Mouse (Mus musculus): ENCODE measurements around the gene Slc47a1.
"Not testable (repeated sequence)": the region's sequence is repeated elsewhere in the genome, so short reads cannot be mapped to it uniquely, and the experiment has no call there.

The Slc47a1 gene

DNA sequence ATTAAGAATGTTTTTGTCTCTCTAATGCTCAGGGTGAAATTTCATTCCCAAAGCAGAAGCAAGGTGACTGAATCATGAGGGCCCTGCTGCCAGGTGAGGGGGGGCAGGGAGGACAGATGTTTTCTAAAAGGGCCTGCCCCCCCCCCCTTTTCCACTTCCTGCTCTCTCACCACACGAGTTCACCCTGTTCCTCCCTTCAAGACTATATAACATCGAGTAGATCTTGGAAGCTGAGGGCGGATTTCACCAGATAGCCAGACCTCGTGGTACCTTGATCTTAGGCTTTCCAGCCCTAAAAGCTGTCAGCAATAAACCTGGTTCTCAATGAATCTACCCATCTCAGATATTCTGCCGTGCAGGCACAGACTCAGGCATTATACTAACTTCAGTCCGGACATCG lies 67.8 kb downstream of the Slc47a1 start:
- DNase-seq: no peak

DNA sequence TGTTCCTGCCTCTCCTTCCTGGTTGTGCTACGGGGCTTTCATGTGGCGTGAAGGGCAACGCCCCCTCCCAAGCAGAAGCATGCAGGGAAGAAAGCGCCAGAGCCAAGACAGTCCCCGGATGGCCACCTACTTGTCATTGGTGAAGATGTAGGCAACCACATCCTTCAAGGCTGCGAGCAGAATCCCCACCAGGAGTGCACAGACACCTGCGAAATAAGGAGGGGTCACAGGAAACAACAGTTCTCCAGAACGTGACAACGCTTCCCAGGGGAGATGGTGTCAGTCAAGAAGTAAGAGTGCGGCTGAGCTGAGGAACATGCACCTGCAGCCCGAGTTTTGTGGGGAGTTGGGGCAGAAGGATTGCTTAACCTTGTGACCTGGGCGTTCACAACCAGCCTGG lies 68.3 kb downstream of the Slc47a1 start:
- peak in 1 of 2 experiments; percentile 31 for DNase-seq

DNA sequence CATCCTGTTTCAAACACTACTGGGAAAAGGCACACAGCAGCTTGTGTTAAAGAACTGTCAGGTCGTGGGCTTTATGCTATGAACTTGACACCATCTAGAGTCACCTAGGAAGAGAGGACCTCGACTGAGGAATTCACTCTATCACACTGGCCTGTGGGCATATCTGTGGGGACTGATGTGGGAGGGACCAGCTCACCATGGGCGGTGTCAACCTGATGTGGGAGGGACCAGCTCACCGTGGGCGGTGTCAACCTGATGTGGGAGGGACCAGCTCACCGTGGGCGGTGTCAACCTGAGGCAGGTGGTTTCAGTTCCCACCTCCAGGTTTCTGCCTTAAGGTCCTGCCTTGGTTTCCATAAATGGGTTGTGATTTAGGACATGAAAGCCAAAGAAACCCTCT lies 70.3 kb downstream of the Slc47a1 start:
- peak; percentile 32 to 43 for DNase-seq

DNA sequence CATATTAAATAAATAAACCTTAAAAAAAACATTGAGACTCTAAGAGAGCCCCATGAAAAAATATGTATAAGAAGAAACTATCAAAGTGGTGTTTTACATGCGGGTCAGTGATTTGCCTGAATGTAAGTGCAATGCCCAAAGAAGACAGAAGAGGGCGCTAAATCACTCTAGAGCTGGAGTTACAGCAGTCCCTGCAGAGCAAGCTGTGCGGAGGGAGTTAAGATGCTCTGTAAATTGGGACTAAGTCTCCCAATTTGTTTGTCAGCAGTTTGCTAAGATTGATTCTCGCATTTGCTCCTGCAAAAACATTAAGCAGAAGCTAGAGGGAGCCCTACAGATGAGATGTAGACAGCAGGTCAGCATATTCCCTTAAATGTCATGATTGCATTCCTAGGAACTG lies 72.8 kb downstream of the Slc47a1 start:
- peak; percentile 77 to 80 for DNase-seq

DNA sequence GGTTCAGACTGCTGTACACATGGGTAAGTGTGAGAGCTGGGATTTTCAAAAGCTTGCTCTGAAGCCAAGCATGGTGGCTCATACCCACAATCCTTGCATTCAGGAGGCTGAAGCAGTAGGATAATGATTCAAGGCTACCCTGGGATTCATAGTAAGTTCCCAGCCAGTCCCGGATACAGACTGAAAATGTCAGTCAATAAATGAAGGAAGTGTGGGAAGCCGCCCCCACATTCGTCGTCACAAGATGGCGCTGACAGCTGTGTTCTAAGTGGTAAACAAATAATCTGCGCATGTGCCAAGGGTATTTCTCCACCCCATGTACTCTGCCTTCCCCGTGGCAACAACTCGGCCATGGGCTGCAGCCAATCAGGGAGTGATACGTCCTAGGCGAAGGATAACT lies 73.6 kb downstream of the Slc47a1 start:
- DNase-seq: not testable (repeated sequence)

DNA sequence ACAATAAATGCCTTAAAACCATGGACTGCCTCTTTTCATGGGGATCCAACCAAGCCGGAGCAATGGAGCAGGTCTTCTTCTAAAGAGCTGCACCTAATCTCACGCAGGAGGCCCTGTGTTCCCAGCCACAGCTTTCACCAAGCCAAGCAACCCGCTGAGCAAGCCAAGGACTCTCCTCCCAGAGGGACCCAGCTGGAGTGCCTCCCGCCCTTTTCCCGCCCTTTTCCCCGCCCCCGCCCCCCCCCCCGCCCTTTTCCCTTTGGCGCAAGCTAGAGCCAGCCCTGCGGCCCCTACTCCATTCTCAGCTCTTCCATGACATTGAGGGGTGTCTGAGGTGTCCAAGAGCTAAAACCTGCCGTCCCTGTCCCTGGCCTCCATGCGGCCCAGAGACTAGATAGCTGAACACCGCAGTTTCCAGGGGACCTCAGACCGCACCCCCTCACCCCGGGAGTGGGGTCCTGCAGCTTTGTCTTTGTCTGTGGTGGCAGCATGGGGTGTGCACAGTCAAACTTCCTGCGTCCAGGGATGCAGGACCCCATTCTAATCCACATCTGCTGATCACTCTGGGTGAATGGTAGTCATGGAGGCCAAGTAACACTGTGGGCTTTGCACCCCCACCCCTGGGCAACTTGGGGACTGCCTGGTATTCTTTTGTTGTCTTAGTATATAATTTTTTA lies 77.3 kb downstream of the Slc47a1 start:
- DNase-seq: peak in 1 of 2 experiments; percentile 26

DNA sequence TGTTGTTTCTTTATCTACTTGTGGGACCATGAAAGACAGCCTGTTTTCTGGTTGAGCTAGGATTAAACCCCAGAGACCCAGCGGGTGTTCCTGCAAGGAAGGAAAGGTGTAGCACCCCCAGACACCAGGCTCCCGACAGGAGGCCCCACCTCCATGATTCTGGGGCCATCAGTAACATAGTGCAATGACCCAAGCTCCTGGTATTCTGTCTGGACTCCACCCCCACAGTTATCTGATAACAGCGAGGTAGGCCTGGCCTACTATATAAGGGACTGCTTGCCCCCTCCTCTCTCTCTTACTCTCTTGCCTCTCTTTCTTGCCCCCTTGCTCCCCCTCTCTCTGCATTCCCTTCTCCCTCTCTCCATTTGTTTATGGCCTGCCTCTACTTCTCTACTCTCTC lies 77.9 kb downstream of the Slc47a1 start:
- DNase-seq: no peak

DNA sequence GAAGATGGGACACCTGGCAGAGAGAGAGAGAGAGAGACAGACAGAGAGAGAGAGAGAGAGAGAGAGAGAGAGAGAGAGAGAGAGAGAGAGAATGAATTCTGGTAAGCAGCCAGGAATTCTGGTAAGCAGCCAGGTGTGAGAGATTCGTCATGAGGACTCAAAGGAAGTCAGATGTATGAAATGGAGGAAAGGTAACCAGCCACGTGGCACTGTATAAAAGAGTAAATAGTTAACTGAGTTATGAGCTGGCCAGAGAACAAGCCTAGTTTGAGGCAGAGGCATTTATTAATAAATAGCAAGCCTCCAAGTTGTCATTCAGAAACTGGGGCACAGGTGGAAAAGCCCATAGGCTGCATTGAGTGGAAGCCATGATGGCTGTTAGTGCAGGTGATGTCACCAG lies 80.2 kb downstream of the Slc47a1 start:
- DNase-seq: no peak

DNA sequence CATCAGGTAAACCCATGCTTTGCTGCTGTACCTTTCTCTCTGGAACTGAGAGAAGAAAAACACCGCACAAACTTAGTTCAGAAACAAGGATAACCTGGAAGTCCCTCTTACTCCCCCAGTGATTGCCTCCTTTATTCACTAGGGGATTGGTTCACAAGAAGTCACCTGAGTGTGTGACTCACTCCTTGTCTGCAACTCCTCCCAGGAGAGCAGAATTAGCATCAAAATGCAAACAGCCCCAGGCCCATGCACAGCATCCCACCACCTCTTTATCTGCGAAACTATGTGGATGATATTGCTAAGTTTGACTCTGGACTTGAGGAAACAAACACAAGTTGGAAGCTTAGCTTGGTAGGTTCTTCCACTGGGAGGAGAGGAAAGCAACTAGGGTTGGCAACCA lies 80.8 kb downstream of the Slc47a1 start:
- no peak for DNase-seq

DNA sequence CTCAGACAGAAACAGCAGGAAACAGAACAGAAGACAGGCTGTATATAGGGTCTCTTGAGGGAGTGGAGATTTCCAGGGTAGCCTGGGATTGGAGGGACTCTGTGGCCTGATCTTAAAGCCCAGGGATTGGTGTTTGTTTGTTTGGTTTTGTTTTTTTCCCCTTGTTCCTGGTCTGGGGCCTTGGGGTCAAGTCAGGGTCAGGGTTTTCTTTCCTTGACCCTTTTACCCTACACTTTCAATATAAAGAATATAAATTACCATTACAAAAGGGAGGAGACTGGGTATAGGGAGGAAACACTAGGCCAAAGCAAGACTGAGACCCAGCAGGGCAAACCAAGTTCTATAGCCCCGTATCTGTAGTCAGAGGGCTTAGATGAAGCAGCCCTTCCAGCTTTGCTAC lies 81.6 kb downstream of the Slc47a1 start:
- no peak for DNase-seq

DNA sequence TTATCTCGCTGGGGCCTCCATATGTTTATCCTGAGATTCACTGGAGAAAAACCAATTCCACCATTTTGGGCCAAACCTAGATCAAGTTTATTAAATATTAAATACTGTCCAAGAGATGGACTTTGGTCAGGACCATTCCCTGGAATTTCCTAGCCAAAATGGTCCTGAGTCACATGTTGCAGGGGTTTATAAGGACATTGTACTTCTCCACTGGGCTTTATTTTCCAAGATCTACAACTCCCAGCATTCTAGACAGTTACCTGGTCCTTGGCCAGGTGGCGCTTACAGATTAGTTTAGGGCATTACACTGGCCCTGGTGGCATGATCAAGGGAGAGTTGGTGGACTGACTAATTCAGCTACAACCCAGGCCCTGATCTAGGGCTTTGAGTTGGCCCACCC lies 82.6 kb downstream of the Slc47a1 start:
- no peak for DNase-seq

DNA sequence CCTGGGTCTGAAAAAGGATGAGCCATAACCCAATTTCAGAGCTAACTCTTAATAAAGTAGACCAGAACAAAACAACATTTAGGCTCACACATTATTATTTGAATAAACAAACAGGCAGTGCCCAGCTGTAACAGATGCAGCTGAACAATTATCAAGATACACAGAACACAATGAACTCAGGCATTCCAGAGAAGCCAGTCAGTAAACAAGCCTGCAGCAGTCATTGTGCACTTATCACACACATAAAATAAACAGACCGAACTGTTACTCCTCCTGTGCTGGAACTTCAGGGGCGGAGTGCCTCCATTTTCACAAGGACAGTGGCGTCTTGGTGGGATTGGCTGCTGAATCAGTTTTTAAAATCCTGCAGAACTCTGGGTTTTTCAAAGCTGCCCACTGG lies 83.7 kb downstream of the Slc47a1 start:
- DNase-seq: no peak

Data from B cell, adult 2 months (primary cell).